Mouse (Mus musculus) heart, postnatal 0 days (tissue): ENCODE results near the gene Prkca.

Experiments used
- CTCF ChIP-seq: IDR thresholded peaks from 2 replicates; pipeline ENCODE4 v1.5.1; 2016; ENCODE audit warnings: antibody characterized with exemption, control low read depth, low read depth
- EP300 ChIP-seq: IDR thresholded peaks from 2 replicates; pipeline ENCODE4 v1.6.1; 2016; ENCODE audit warnings: antibody characterized with exemption, low read depth

DNA sequence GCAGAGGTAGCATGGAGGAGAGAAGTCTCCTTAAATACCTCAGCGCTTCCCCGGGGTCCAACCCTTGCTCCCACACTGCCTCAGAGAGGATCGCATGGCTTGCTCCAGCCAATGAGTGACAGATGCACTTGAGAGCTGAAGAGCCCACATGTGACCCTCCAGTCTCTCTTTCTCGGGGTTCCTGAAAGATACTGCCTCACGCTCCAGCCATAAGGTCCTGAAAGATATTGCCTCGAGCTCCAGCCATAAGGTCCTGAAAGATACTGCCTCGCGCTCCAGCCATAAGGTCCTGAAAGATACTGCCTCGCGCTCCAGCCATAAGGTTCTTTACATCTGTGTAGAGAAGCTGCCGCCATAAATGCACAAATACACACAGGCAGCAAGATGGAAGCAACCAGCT lies 24.6 kb downstream of the Prkca start:
- TF ChIP-seq CTCF = no peak
- TF ChIP-seq EP300 = no peak
